Mouse (Mus musculus) hindbrain, embryonic 10.5 days (tissue): ENCODE measurements around the gene Nutf2-ps1. TPM values are rescaled to one million over a fixed set of nuclear protein-coding genes. Genes with fewer than 3 reads are reported as not detected.

ENCODE experiments used
- DNase-seq: peaks from one replicate; pipeline ENCODE4 v3.0.0-alpha.2; 2017; ENCODE audit warnings: low spot score
- H3K27ac ChIP-seq: fragments of 300-500 bp; sonication (generic); 2 replicates; pipeline ENCODE4 v1.5.1; 2016; ENCODE audit warnings: mild to moderate bottlenecking, moderate library complexity
- H3K27me3 ChIP-seq: fragments of 300-500 bp; sonication (generic); 2 replicates; pipeline ENCODE4 v1.6.1; 2016; ENCODE audit warnings: mild to moderate bottlenecking; ENCODE audit not compliant: poor library complexity, insufficient read depth, severe bottlenecking
- H3K36me3 ChIP-seq: fragments of 300-500 bp; sonication (generic); 2 replicates; pipeline ENCODE4 v1.6.1; 2016; ENCODE audit warnings: mild to moderate bottlenecking, moderate library complexity
- H3K4me1 ChIP-seq: fragments of 300-500 bp; sonication (generic); replicated peaks from 2 replicates; pipeline ENCODE4 v1.6.1; 2016; ENCODE audit warnings: mild to moderate bottlenecking
- H3K4me3 ChIP-seq: fragments of 300-500 bp; sonication (generic); 2 replicates; pipeline ENCODE4 v1.5.1; 2016; ENCODE audit warnings: mild to moderate bottlenecking, moderate library complexity
- H3K9me3 ChIP-seq: fragments of 300-500 bp; sonication (generic); 2 replicates; pipeline ENCODE4 v1.6.1; 2016; ENCODE audit warnings: mild to moderate bottlenecking, moderate library complexity
- WGBS: fragments of 180-500 bp; shearing (Covaris S2); methylation state at CpG from one replicate; pipeline ENCODE4 v1.1.7; 2016; 5-methylcytosine and 5-hydroxymethylcytosine counted together
- polyA plus RNA-seq: library from polyadenylated mRNA; unstranded; fragments of >200 nt; fragmentation: Nextera tagmentation; extraction: Ambion mirVana; gene quantifications from 2 replicates; pipeline ENCODE4 v1.2.1, GENCODE M21; 2016

Nutf2-ps1 gene
- polyA plus RNA-seq, 1 experiment from 2014 or later = 516 TPM

DNA sequence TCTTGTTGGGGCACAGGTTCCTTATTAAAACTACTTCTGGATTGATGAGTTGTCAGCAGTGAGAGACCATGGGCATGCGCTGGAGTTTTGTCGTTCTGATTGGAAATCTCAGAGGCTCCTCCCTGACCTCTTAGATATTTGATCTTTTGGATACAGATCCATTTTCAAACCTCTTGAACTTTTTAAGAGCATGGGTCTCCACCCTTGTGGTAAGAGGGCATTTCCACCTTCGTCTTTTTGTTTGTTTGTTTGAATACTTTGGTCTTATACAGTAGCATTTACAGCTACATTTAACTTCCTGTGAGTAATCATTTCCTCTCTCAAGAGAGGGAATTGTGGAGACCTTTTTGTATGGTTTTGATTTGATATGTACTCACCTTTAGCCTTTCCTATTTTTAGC is 49.6 kb downstream of the Nutf2-ps1 start:
- no peaks in the 10 kb centered on the region for H3K9me3 ChIP-seq
- no peak for DNase-seq
- H3K4me1 ChIP-seq = no peaks in the 10 kb centered on the region
- H3K27ac ChIP-seq = no peak overlapping the region
- WGBS = 84% methylated on average over 3 of the region's 3 CpGs
- H3K36me3 ChIP-seq = peaks cover 25% of the 10 kb centered on the region
- H3K4me3 ChIP-seq = no peak overlapping the region
- peaks cover 14% of the 10 kb centered on the region for H3K27me3 ChIP-seq

DNA sequence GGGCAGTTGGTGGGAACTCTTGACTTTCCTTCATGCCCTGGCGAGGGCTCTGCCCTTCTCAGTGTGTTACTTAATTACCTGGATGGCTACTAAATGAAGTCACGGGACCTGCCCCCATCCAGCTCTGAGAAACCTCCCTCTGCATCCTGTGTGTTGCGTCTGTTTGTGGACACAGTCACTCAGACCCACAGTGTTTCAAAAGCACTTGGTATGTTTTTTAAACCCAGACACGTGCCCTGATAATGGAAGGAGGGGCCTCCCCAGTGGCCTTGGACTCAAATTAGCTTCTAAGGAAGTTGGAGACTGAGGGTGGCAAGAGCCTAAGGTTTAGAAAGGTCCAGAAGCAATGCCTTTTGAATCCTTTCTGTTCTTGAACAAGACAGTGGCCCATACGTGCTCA is 50.1 kb downstream of the Nutf2-ps1 start:
- WGBS = 79% methylated on average over 5 of the region's 5 CpGs
- Histone ChIP-seq H3K36me3 (peaks cover 25% of the 10 kb centered on the region), H3K27me3 (peaks cover 16% of the 10 kb centered on the region)

More for the DNA sequence above, 50.1 kb downstream of the Nutf2-ps1 start:
- no peak overlapping the region for H3K4me3 ChIP-seq
- no peak overlapping the region for H3K27ac ChIP-seq
- H3K4me1 ChIP-seq = no peaks in the 10 kb centered on the region
- H3K9me3 ChIP-seq = no peaks in the 10 kb centered on the region
- DNase-seq = no peak

Other genes with a start within 250 kb of the Nutf2-ps1 start
- gene Gm10197, start 217.3 kb downstream of the Nutf2-ps1 start, polyA plus RNA-seq = not detected in 2 replicates
- 36.4 and 43.6 TPM in 2 replicates for gene Smndc1, start 198.5 kb downstream of the Nutf2-ps1 start, polyA plus RNA-seq
- 3.8 and 4.7 TPM in 2 replicates for gene Dusp5, start 60.0 kb downstream of the Nutf2-ps1 start, polyA plus RNA-seq
- gene Smc3, start 11.3 kb upstream of the Nutf2-ps1 start, polyA plus RNA-seq = 42.4 and 69.1 TPM in 2 replicates
- gene Rbm20, start 88.2 kb upstream of the Nutf2-ps1 start, polyA plus RNA-seq = 0.42 and 1.1 TPM in 2 replicates